Mouse (Mus musculus) ES-Bruce4 (cell line): ENCODE results near the gene Hmga1b. TPM values are rescaled to one million over a fixed set of nuclear protein-coding genes. Genes with fewer than 3 reads are reported as not detected.

ENCODE experiments used
- H3K27ac ChIP-seq: 2 replicates; pipeline ENCODE4 v1.5.1; 2012; ENCODE audit warnings: low read length, inconsistent platforms; ENCODE audit not compliant: insufficient read depth
- H3K27me3 ChIP-seq: 2 replicates; pipeline ENCODE4 v1.6.1; 2012; ENCODE audit warnings: mild to moderate bottlenecking, low read length, inconsistent platforms; ENCODE audit not compliant: control insufficient read depth, poor library complexity, insufficient read depth, severe bottlenecking
- H3K36me3 ChIP-seq: 2 replicates; pipeline ENCODE4 v1.6.1; 2012; ENCODE audit warnings: inconsistent platforms, mild to moderate bottlenecking, low read length, moderate library complexity; ENCODE audit not compliant: control insufficient read depth, poor library complexity, insufficient read depth, severe bottlenecking
- H3K4me1 ChIP-seq: one replicate; pipeline ENCODE4 v1.8.1; 2011; ENCODE audit warnings: low read length; ENCODE audit not compliant: control insufficient read depth, insufficient read depth
- H3K4me3 ChIP-seq: 2 replicates; pipeline ENCODE4 v1.5.1; 2011; ENCODE audit warnings: low read depth, mild to moderate bottlenecking, low read length
- H3K9ac ChIP-seq: 2 replicates; pipeline ENCODE4 v1.6.1; 2012; ENCODE audit warnings: low read depth, mild to moderate bottlenecking, inconsistent platforms; ENCODE audit not compliant: poor library complexity, severe bottlenecking
- H3K9me3 ChIP-seq: replicated peaks from 2 replicates; pipeline ENCODE4 v1.6.1; 2012; ENCODE audit warnings: mild to moderate bottlenecking, low read length, inconsistent platforms; ENCODE audit not compliant: control insufficient read depth, poor library complexity, insufficient read depth, severe bottlenecking
- CTCF ChIP-seq: IDR thresholded peaks from one replicate; pipeline ENCODE4 v1.8.1; 2011; ENCODE audit warnings: low read depth, low read length
- EP300 ChIP-seq: IDR thresholded peaks from 2 replicates; pipeline ENCODE4 v1.6.1; 2011; ENCODE audit warnings: low read depth, low read length; ENCODE audit not compliant: insufficient read depth
- POLR2A ChIP-seq: IDR thresholded peaks from one replicate; pipeline ENCODE4 v1.8.1; 2011; ENCODE audit warnings: low read length; ENCODE audit not compliant: insufficient read depth
- polyA plus RNA-seq: library from polyadenylated mRNA; stranded (reverse); fragments of >200 nt; gene quantifications from 2 replicates; pipeline ENCODE4 v1.2.4, GENCODE M21; 2011; ENCODE audit warnings: low read depth; ENCODE audit not compliant: missing spikeins, insufficient read depth, insufficient read length

Gene Hmga1b
- polyA plus RNA-seq, 1 experiment, result 56.2 TPM

DNA sequence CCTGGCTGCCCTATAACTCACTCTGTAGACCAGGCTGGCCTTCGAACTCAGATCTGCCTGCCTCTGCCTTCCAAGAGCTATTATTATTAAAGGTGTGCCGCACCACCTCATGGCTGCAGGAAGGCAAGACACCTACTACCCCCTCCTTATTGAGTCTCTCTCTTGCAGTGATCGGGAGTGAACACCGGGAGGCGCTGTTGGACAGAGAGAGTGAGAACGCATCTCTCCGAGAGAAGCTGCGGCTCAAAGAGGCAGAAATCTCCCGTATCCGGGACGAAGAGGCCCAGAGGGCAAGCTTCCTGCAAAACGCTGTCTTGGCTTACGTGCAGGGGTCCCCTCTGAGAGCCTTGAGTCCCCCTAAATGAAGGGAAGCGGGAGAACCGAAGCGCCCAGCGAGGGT, 42.1 kb upstream of the Hmga1b start:
- H3K9me3 ChIP-seq, result no peaks in the 10 kb centered on the region
- H3K9ac ChIP-seq, result 0 out of 2 replicates have a peak overlapping the region, but pooled peaks have one; percentile 57
- peak overlapping the region; percentile 64 for H3K4me3 ChIP-seq
- H3K4me1 ChIP-seq, result no peaks in the 10 kb centered on the region
- TF ChIP-seq POLR2A (no peak), EP300 (no peak), CTCF (peak; percentile 97)
- H3K36me3 ChIP-seq, result peaks cover 6% of the 10 kb centered on the region; the same call in 1 of the 2 replicates
- no peak overlapping the region for H3K27ac ChIP-seq
- no peaks in the 10 kb centered on the region for H3K27me3 ChIP-seq

DNA sequence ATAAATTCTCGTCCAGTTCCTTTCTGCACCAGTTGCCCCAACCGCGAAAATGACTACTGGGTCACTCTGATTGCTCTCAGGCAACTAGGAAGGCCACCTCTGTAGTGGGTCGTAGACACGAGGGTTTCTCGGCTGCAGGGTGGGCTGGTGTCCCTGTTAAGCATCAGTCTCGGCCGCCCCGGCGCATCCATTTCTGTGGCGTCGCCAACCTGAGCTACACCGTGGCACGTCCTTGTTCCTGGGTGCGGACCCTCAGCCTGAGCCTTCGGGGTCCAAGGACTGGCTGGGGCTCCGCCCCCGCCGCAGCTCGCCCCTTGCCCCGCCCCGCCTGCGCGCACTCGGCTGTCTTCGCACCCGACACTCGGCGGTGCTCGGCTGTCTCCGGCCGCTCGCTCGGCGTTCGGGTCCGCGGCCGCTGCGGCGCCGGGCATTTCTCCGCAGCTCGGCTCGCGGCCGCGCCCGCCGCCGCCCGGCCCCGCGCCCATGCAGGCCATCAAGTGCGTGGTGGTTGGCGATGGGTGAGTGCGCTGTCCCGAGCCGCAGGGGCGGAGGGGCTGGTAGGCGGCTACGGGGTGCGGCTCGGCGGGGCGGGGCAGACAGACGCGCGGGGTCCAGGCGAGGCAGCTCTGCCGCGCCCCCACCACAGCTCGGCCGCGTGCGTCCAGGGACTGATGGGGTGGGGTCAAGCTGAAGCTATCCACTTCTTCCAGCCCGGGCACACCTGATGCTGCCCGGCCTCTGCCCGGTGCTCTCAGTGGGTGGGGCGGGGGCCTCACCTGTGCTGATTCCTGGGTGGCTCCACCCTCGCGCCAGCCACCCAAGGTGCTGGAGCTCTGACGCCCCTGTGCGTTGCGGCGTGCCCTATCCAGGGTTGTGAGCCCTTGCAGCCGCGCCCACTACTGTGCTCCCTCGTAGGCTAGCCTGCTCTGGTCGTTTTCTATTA, 41.2 kb upstream of the Hmga1b start, which contains the start of gene Rac3:
Gene Rac3, plus strand, starts transcription at position 347 of the 943 bp plus-strand sequence.
- Histone ChIP-seq H3K27ac (no peak within 1 kb of the TSS), H3K27me3 (no peaks in the 10 kb centered on the region), H3K36me3 (peaks cover 9% of the 10 kb centered on the region), H3K4me3 (peak within 1 kb of the TSS; percentile 64), H3K4me1 (no peaks in the 10 kb centered on the region), H3K9ac (peak within 1 kb of the TSS; percentile 57), H3K9me3 (no peaks in the 10 kb centered on the region)
- TF ChIP-seq EP300 (no peak), CTCF (no peak), POLR2A (no peak)

DNA sequence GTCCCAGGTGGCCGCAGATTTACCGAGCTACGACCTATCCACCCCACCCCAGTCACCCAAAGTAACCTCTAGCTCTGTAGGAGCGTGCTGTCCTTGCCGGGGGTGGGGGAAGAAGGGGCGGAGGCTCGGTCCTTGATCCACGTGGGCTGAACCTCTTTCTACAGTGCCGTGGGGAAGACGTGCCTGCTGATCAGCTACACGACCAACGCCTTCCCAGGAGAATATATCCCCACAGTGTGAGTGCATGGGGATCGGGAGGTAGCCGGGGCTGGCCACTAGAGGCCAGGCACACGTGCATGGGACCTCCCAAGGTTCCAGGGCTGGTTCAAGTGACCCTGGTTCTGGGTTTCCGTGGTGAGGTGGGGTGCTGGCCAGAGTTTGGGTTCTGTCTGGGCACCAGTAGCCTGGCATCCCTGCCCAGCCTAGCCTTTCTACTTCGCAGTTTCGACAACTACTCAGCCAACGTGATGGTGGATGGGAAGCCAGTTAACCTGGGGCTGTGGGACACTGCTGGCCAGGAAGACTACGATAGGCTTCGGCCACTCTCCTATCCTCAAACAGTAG, 40.4 kb upstream of the Hmga1b start:
- Histone ChIP-seq H3K36me3 (peaks cover 9% of the 10 kb centered on the region), H3K9me3 (no peaks in the 10 kb centered on the region), H3K27me3 (no peaks in the 10 kb centered on the region), H3K4me3 (peak overlapping the region; percentile 64), H3K9ac (peak overlapping the region; percentile 57), H3K27ac (no peak overlapping the region), H3K4me1 (no peaks in the 10 kb centered on the region)
- TF ChIP-seq CTCF (no peak), EP300 (no peak), POLR2A (no peak)

DNA sequence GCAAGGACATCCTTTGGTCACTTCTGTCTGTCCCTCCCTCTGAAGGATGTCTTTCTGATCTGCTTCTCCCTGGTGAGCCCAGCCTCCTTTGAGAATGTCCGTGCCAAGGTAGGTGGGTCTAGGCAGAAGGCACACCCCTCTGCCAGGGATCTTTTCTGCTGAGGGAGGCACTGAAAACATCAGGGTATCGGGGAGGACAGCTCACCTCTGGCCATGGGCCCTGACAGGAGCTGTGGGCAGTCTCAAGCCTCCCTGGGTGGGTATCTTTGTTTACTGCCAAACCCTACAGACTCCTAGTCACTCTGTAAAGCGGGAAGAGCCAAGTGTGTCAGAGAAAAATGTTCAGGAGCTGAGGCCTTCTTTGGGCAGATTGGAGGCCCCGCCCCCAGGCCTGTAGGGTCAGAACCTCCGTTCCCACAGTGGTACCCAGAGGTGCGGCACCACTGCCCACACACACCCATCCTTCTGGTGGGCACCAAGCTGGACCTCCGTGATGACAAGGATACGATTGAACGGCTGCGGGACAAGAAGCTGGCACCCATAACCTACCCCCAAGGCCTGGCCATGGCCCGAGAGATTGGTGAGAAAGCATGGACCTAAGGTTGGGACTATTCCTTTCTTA, 39.7 kb upstream of the Hmga1b start:
- Histone ChIP-seq H3K27ac (no peak overlapping the region), H3K9ac (no peak overlapping the region), H3K27me3 (no peaks in the 10 kb centered on the region), H3K4me3 (no peak overlapping the region), H3K9me3 (no peaks in the 10 kb centered on the region), H3K36me3 (peaks cover 9% of the 10 kb centered on the region), H3K4me1 (no peaks in the 10 kb centered on the region)
- TF ChIP-seq POLR2A, result no peak
- no peak for TF ChIP-seq CTCF
- TF ChIP-seq EP300, result no peak

DNA sequence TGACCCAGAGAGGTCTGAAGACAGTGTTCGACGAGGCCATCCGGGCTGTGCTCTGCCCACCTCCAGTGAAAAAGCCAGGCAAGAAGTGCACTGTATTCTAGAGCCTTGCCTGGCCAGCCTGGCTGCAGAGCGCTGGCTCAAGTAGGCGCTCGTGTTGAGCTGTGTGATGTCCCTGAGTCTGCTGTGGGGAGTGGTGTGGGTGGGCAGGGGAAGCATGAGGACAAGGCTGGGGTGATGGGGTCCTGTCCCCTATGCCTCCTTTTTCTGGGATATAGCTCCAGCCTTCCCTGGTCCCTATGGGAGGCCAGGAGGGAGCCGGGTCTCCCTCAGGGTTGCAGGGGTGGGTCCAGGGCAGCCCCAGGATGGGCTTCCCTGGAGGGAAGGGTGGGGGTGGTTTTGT, 39.1 kb upstream of the Hmga1b start:
- H3K27me3 ChIP-seq, result no peaks in the 10 kb centered on the region
- no peak for TF ChIP-seq CTCF
- TF ChIP-seq EP300, result no peak
- TF ChIP-seq POLR2A, result no peak

More for the DNA sequence above, 39.1 kb upstream of the Hmga1b start:
- H3K4me1 ChIP-seq, result no peaks in the 10 kb centered on the region
- no peak overlapping the region for H3K4me3 ChIP-seq
- peaks cover 9% of the 10 kb centered on the region for H3K36me3 ChIP-seq
- H3K9ac ChIP-seq, result no peak overlapping the region
- H3K27ac ChIP-seq, result no peak overlapping the region
- no peaks in the 10 kb centered on the region for H3K9me3 ChIP-seq
